Mouse (Mus musculus) liver, embryonic 11.5 days (tissue): ENCODE measurements around the gene Nppb. TPM values are rescaled to one million over a fixed set of nuclear protein-coding genes. Genes with fewer than 3 reads are reported as not detected.

Experiments used
- ATAC-seq: fragments of 200-750 bp; cut with Nextera tagmentation; replicated peaks from 2 replicates; pipeline ENCODE4 v1.8.0; 2017; ENCODE audit warnings: moderate number of reproducible peaks, mild to moderate bottlenecking, moderate TSS enrichment, moderate library complexity; ENCODE audit not compliant: low FRiP score
- DNase-seq: peaks from one replicate; pipeline ENCODE4 v3.0.0-alpha.2; 2017; ENCODE audit warnings: low spot score
- H3K27ac ChIP-seq: fragments of 300-500 bp; sonication (generic); 2 replicates; pipeline ENCODE4 v1.5.1; 2014; ENCODE audit warnings: mild to moderate bottlenecking, low read depth, low read length, control low read depth
- H3K27me3 ChIP-seq: fragments of 300-500 bp; sonication (generic); replicated peaks from 2 replicates; pipeline ENCODE4 v1.6.1; 2014; ENCODE audit warnings: low read length, mixed read lengths; ENCODE audit not compliant: control insufficient read depth, insufficient read depth
- H3K36me3 ChIP-seq: fragments of 300-500 bp; sonication (generic); 2 replicates; pipeline ENCODE4 v1.6.1; 2014; ENCODE audit warnings: mild to moderate bottlenecking, low read length, moderate library complexity, mixed read lengths; ENCODE audit not compliant: control insufficient read depth, insufficient read depth
- H3K4me1 ChIP-seq: fragments of 300-500 bp; sonication (generic); replicated peaks from 2 replicates; pipeline ENCODE4 v1.6.1; 2014; ENCODE audit warnings: low read length, mixed read lengths; ENCODE audit not compliant: control insufficient read depth, insufficient read depth
- H3K4me2 ChIP-seq: fragments of 300-500 bp; sonication (generic); 2 replicates; pipeline ENCODE4 v1.6.1; 2014; ENCODE audit warnings: mild to moderate bottlenecking, control low read depth, moderate library complexity
- H3K4me3 ChIP-seq: fragments of 300-500 bp; sonication (generic); 2 replicates; pipeline ENCODE4 v1.5.1; 2014; ENCODE audit warnings: low read depth, low read length, control low read depth
- H3K9ac ChIP-seq: fragments of 300-500 bp; sonication (generic); 2 replicates; pipeline ENCODE4 v1.6.1; 2014; ENCODE audit warnings: low read depth, low read length, control low read depth
- H3K9me3 ChIP-seq: fragments of 300-500 bp; sonication (generic); 2 replicates; pipeline ENCODE4 v1.6.1; 2016; ENCODE audit warnings: low read length, inconsistent platforms, mixed read lengths; ENCODE audit not compliant: control insufficient read depth
- WGBS: fragments of 180-500 bp; shearing (Covaris S2); extraction: QIAGEN DNeasy Blood & Tissue Kit; methylation state at CpG from one replicate; pipeline ENCODE4 v1.1.7; 2014; 5-methylcytosine and 5-hydroxymethylcytosine counted together
- polyA plus RNA-seq: library from polyadenylated mRNA; unstranded; fragments of >200 nt; fragmentation: Nextera tagmentation; extraction: Ambion mirVana; gene quantifications from 2 replicates; pipeline ENCODE4 v1.2.1, GENCODE M21; 2014

Gene Nppb
- polyA plus RNA-seq, 1 experiment from 2014 or later, result 1.1 TPM

DNA sequence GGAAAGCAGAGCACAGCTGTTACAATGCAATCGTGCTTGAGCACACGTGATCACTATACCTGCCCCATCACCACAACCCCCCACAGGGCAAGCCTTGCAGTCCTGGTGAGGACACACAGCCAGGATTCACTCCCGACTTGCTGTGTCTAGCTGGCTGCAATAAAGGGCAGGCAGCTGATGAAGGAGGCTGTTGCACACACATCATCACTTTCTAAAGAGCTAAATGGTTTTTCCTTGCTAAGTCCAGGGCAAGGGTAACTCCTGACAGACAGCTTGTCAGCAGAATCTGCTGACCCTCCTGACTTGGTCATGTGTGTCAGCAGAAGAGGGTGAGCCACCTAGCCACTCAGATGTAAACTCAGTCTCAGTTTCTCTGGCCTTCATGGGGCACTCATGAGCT, 31.4 kb downstream of the Nppb start:
- peaks cover 40% of the 10 kb centered on the region for H3K36me3 ChIP-seq
- DNase-seq (no peak), ATAC-seq (no peak)
- H3K27me3 ChIP-seq, result no peaks in the 10 kb centered on the region
- H3K4me1 ChIP-seq, result no peaks in the 10 kb centered on the region
- no peak overlapping the region for H3K9ac ChIP-seq
- H3K27ac ChIP-seq, result no peak overlapping the region
- no peak overlapping the region for H3K4me3 ChIP-seq
- H3K4me2 ChIP-seq, result no peak overlapping the region
- 74% methylated on average over 3 of the region's 3 CpGs for WGBS
- H3K9me3 ChIP-seq, result no peaks in the 10 kb centered on the region

DNA sequence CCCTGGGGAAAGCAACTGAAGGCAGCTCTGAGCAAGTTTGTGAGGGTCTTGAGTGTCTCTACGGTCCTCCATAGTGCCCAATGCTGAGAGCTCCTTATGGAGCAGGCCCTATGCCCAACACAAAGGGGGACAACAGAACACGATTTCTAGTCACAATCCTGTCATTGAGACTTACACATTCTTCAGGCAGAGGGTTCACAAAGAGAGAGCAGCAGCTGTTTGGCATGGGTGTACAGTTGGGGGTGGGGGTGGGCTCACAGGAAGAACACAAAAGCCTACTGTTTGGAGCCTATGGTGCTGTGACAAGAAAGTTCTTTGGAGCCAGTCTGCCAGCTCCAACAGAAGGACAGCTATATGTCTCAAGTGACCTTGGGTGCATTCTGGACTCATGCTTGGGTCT, 32.8 kb downstream of the Nppb start:
- H3K27ac ChIP-seq, result no peak overlapping the region
- H3K9me3 ChIP-seq, result no peaks in the 10 kb centered on the region
- no peak overlapping the region for H3K4me3 ChIP-seq
- no peak overlapping the region for H3K9ac ChIP-seq
- ATAC-seq (no peak), DNase-seq (no peak)
- 83% methylated on average over 2 of the region's 2 CpGs for WGBS
- H3K36me3 ChIP-seq, result peaks cover 34% of the 10 kb centered on the region
- H3K4me2 ChIP-seq, result no peak overlapping the region
- H3K4me1 ChIP-seq, result no peaks in the 10 kb centered on the region
- no peaks in the 10 kb centered on the region for H3K27me3 ChIP-seq

DNA sequence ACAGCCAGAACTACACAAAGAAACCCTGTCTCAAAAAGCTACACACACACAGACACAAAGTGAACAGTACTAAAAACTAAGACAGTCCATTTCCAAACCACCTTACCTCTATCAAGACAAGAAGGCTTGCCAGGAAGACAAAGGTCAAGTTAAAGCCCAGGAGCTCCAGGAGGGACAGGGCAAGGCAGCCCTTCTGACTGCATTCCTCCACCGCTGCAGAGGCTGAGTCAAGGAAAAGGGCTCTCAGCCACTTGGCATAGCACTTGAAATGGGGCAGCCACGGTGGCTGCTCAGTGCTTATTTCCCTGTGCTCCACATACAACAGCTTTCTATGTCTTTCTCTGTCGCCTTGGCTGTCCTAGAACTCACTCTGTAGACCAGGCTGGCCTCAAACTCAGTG, 38.4 kb downstream of the Nppb start:
- Histone ChIP-seq H3K27ac (no peak overlapping the region), H3K9me3 (no peaks in the 10 kb centered on the region), H3K4me1 (no peaks in the 10 kb centered on the region), H3K36me3 (peaks cover 19% of the 10 kb centered on the region), H3K4me2 (no peak overlapping the region), H3K9ac (no peak overlapping the region), H3K27me3 (no peaks in the 10 kb centered on the region), H3K4me3 (no peak overlapping the region)
- DNase-seq, result no peak
- 94% methylated on average over 3 of the region's 3 CpGs for WGBS
- no peak for ATAC-seq

DNA sequence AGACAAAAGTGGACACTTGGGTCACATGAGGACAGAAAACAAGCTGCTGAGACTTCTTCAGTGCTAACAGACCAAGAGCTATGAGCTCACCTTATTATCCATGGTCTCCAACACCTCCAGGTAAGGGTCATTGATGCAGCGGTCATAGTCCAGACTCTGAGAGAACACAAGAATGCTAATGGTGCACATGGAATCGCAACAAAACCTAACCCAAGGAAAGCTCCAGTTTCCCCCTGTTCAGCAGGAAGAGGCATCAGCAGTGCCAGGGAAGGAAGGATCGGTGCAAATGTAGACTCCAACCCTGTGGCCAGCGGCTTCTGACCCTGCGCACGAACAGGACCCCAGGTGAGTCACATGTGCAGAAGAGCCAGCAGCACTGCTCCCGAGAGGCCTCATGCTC, 43.7 kb downstream of the Nppb start:
- Histone ChIP-seq H3K9ac (no peak overlapping the region), H3K4me2 (no peak overlapping the region), H3K27me3 (no peaks in the 10 kb centered on the region), H3K9me3 (no peaks in the 10 kb centered on the region), H3K36me3 (peaks cover 5% of the 10 kb centered on the region), H3K4me3 (no peak overlapping the region), H3K4me1 (no peaks in the 10 kb centered on the region), H3K27ac (no peak overlapping the region)
- ATAC-seq (no peak), DNase-seq (no peak)
- WGBS, result 94% methylated on average over 7 of the region's 7 CpGs

DNA sequence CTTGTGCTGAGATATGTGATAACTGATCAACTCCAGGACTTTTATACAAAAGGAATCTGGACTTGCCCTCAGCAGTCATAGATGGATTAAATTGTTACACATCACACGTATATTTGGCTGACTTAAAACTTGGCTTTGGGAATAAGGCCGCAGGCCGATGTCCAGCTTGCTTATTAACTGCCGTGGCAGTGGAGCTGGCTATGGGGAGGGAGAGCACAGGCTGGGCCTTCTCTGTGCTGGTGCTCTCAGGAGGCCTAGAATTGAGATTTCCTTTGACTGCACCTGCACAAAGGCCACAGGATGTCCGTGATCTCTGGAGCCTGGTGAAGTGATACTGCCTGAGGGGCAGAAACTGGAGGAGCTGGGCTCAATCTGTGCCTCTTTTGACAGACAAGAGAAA, 44.9 kb downstream of the Nppb start:
- WGBS, result 91% methylated on average over 5 of the region's 5 CpGs
- H3K9ac ChIP-seq, result no peak overlapping the region
- no peak overlapping the region for H3K27ac ChIP-seq
- ATAC-seq (no peak), DNase-seq (no peak)
- H3K4me3 ChIP-seq, result no peak overlapping the region
- H3K9me3 ChIP-seq, result no peaks in the 10 kb centered on the region
- no peak overlapping the region for H3K4me2 ChIP-seq
- H3K36me3 ChIP-seq, result peaks cover 5% of the 10 kb centered on the region
- no peaks in the 10 kb centered on the region for H3K4me1 ChIP-seq
- H3K27me3 ChIP-seq, result no peaks in the 10 kb centered on the region

DNA sequence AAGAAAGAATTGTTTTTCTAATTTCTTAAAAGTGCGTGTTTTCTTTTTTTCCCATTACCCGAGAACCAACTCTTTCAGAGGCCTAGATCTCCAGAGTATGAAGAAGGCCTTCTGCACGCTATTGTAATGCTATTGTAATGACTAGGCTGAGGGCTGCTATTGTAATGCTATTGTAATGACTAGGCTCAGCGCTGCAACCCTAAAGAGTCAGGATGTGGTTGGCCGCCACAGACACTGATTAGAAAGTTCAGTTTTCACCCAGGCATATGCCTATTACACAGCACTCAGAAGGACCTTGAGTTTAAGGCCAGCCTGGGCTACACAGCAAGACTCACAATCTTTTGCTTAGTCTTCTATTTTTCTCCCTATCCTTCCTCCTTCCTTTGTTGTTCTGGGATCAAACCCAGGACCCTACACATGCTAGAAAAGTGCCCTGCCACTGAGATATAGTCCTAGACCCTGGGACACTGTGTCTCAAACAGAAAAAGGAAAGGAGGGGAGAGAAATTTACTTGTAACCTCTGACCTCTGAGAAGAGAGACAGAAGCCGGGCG, 48.3 kb downstream of the Nppb start:
- ATAC-seq (no peak), DNase-seq (no peak)
- Histone ChIP-seq H3K9me3 (no peaks in the 10 kb centered on the region), H3K4me2 (no peak overlapping the region), H3K27ac (no peak overlapping the region), H3K4me1 (peaks cover 6% of the 10 kb centered on the region), H3K9ac (no peak overlapping the region), H3K4me3 (no peak overlapping the region), H3K36me3 (no peaks in the 10 kb centered on the region; the same call in 1 of the 2 replicates), H3K27me3 (no peaks in the 10 kb centered on the region)
- 71% methylated on average over 7 of the region's 7 CpGs for WGBS

DNA sequence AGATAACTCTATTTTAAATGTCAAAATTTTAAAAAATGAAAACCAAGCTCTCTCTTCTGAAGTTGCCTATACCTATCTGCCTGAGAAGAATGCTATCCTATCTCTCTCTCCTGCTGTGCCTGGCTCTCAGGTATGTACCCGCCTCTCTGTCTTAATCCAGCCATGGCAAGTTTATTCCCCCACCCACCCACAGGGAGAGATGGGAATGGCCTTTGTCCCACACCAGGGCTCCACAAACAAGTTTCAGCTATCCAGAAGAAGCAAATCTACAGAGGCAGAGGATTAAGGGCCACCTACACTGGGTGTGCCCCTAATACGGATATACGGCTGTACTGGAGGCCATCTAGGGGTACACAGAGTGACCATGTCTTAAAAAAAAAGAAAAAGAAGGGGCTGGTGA, 49.9 kb downstream of the Nppb start:
- Histone ChIP-seq H3K27me3 (no peaks in the 10 kb centered on the region), H3K9ac (no peak overlapping the region), H3K27ac (no peak overlapping the region), H3K36me3 (no peaks in the 10 kb centered on the region), H3K4me2 (no peak overlapping the region), H3K4me1 (peaks cover 18% of the 10 kb centered on the region), H3K9me3 (no peaks in the 10 kb centered on the region), H3K4me3 (no peak overlapping the region)
- DNase-seq (no peak), ATAC-seq (no peak)
- 81% methylated on average over 3 of the region's 3 CpGs for WGBS

Other genes starting within 250 kb of the Nppb start
- gene Zfp984, start 176.0 kb upstream of the Nppb start, polyA plus RNA-seq, result 15.1 and 15.7 TPM in 2 replicates
- 2.9 and 3.1 TPM in 2 replicates for gene Zfp933, start 137.4 kb upstream of the Nppb start, polyA plus RNA-seq
- gene Miip, start 117.0 kb upstream of the Nppb start, polyA plus RNA-seq, result 40.7 and 47.4 TPM in 2 replicates
- 7.0 and 7.7 TPM in 2 replicates for gene Fv1, start 116.8 kb upstream of the Nppb start, polyA plus RNA-seq
- 36.0 and 37.6 TPM in 2 replicates for gene Mfn2, start 81.1 kb upstream of the Nppb start, polyA plus RNA-seq
- gene Plod1, start 49.0 kb upstream of the Nppb start, polyA plus RNA-seq, result 32.6 and 33.9 TPM in 2 replicates
- gene 2510039O18Rik, start 44.9 kb upstream of the Nppb start, polyA plus RNA-seq, result 18.6 and 19.2 TPM in 2 replicates
- 7.2 and 32.9 TPM in 2 replicates for gene Nppa, start 14.9 kb downstream of the Nppb start, polyA plus RNA-seq
- gene Clcn6, start 53.0 kb downstream of the Nppb start, polyA plus RNA-seq, result 2.0 and 2.4 TPM in 2 replicates
- gene Mthfr, start 53.3 kb downstream of the Nppb start, polyA plus RNA-seq, result 15.5 and 16.1 TPM in 2 replicates
- gene Agtrap, start 102.2 kb downstream of the Nppb start, polyA plus RNA-seq, result 18.3 and 20.9 TPM in 2 replicates
- gene Mad2l2, start 144.6 kb downstream of the Nppb start, polyA plus RNA-seq, result 41.4 and 44.7 TPM in 2 replicates
- 0.12 and 0.31 TPM in 2 replicates for gene Draxin, start 144.9 kb downstream of the Nppb start, polyA plus RNA-seq
- 30.6 and 34.4 TPM in 2 replicates for gene Fbxo6, start 166.4 kb downstream of the Nppb start, polyA plus RNA-seq
- 2.9 and 3.0 TPM in 2 replicates for gene Fbxo44, start 174.7 kb downstream of the Nppb start, polyA plus RNA-seq
- gene Fbxo2, start 174.8 kb downstream of the Nppb start, polyA plus RNA-seq, result 0.73 and 0.74 TPM in 2 replicates